Mouse (Mus musculus): ENCODE measurements around the gene Mtmr4. TPM values are rescaled to one million over a fixed set of nuclear protein-coding genes. Genes with fewer than 3 reads are reported as not detected.
A peak's percentile ranks its signal among the peaks of the same experiment; 100 is the strongest.

Gene Mtmr4
- 23.8 and 28.1 TPM in 2 replicates for polyA plus RNA-seq (2012; rRNA removed)

DNA sequence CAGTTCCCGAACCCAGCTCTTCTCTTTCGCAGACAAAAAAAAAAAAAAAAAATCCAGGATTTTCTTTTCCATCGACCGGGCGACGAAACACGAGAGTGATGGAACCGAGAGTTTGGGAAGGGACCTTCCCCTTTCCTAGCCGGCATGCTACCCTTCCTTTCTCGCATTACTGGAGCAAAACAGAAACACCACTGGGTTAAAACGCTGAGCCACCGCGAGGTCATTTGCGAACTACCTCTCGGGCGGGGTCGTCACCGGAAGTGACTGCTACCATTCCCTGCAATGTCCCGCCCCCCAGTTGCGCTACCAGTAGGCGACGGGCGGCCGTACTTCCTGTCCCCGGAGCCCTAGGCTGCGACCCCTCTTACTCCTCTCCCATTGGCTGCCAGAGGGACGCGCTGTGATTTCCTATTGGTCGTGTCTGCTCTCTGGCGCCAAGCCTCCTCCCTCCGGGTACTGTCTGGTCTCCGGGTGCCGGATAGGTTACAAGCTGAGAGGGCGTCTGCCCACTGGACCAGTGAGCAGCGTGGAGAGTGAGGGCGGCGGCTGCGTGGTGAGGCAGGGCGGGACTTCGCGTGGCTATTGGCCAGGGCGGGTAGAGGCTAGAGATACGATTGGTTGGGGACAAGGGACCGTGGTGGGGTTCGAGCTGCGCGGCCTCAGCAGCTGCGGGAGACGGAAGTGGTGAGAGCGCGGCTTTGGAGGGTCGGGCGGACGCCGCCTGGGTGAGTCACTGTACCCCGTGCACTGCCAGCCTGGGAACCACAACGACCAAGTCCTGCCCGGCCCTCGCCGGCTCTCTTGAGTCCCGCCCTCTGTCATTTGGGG lies at the start of gene Mtmr4:
Gene Mtmr4, plus strand, starts transcription at position 637 of the 828 bp plus-strand sequence.
- peak within 1 kb of the TSS; percentile 88 for H3K27ac ChIP-seq (ENCODE audit: insufficient read depth, low read length)
- under 1% methylated on average over 58 of the region's 61 CpGs for WGBS
- H3K4me3 ChIP-seq (ENCODE audit: extremely low read depth, insufficient read depth, insufficient read length) = peak within 1 kb of the TSS; percentile 75
- H3K36me3 ChIP-seq (ENCODE audit: control insufficient read depth, insufficient read depth, low read length) = no peaks in the 10 kb centered on the region
- TF ChIP-seq POLR2A (IDR thresholded peaks at IDR 0.05; ENCODE audit: low read depth, low read length) (peak; percentile 73), CTCF (IDR thresholded peaks at IDR 0.05; ENCODE audit: extremely low read depth, insufficient read depth, insufficient read length, insufficient replicate concordance) (no peak)
- H3K27me3 ChIP-seq (ENCODE audit: control insufficient read depth, insufficient read depth, low read length) = no peaks in the 10 kb centered on the region
- peaks cover 16% of the 10 kb centered on the region for H3K4me1 ChIP-seq (ENCODE audit: control insufficient read depth, insufficient read depth, insufficient read length)
- DNase-seq (ENCODE audit: low read depth in 1 of 2, low spot score in 2 of 2) = peak; percentile 99

- DNase-seq (ENCODE audit: low read depth in 1 of 2, low spot score in 2 of 2) = no peak
- no peak for TF ChIP-seq CTCF (IDR thresholded peaks at IDR 0.05; ENCODE audit: extremely low read depth, insufficient read depth, insufficient read length, insufficient replicate concordance)
- no peak for TF ChIP-seq POLR2A (IDR thresholded peaks at IDR 0.05; ENCODE audit: low read depth, low read length)
- WGBS = 74% methylated on average over 8 of the region's 8 CpGs
Measured at GRCm38 (mm10) chr11:87542285-87542684, 49.7 kb upstream of the Mtmr4 start.

DNA sequence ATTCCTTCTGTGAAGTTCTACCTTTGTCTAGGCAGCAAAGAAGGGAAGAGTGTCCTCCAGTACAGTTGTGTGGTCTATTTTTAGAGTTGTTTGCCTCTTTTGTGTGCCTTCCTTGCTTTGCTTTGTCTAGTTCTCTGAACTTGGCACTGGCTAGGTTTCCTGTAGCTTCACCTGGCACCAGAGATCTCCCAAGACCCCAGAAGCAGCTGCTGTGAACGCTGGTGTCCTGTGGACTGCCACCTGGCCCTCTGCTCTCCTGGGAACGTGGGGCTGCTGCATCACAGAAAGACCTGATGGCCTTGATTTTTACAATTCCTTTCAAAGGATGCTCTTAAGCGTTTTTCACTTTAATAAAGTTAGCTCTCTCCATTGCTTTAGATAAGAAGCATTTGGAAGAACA lies 49.1 kb upstream of the Mtmr4 start:
- no peak for DNase-seq (ENCODE audit: low read depth in 1 of 2, low spot score in 2 of 2)
- Histone ChIP-seq H3K27ac (ENCODE audit: insufficient read depth, low read length) (no peak overlapping the region), H3K27me3 (ENCODE audit: control insufficient read depth, insufficient read depth, low read length) (no peaks in the 10 kb centered on the region), H3K4me1 (ENCODE audit: control insufficient read depth, insufficient read depth, insufficient read length) (no peaks in the 10 kb centered on the region), H3K36me3 (ENCODE audit: control insufficient read depth, insufficient read depth, low read length) (no peaks in the 10 kb centered on the region), H3K4me3 (ENCODE audit: extremely low read depth, insufficient read depth, insufficient read length) (no peak overlapping the region)
- TF ChIP-seq POLR2A (IDR thresholded peaks at IDR 0.05; ENCODE audit: low read depth, low read length) = no peak
- no peak for TF ChIP-seq CTCF (IDR thresholded peaks at IDR 0.05; ENCODE audit: extremely low read depth, insufficient read depth, insufficient read length, insufficient replicate concordance)
- 32% methylated on average over 3 of the region's 3 CpGs for WGBS

More at GRCm38 (mm10) chr11:87542285-87542684, 49.7 kb upstream of the Mtmr4 start:
- no peaks in the 10 kb centered on the region for H3K27me3 ChIP-seq (ENCODE audit: control insufficient read depth, insufficient read depth, low read length)
- H3K4me1 ChIP-seq (ENCODE audit: control insufficient read depth, insufficient read depth, insufficient read length) = no peaks in the 10 kb centered on the region
- no peak overlapping the region for H3K27ac ChIP-seq (ENCODE audit: insufficient read depth, low read length)
- no peaks in the 10 kb centered on the region for H3K36me3 ChIP-seq (ENCODE audit: control insufficient read depth, insufficient read depth, low read length)
- no peak overlapping the region for H3K4me3 ChIP-seq (ENCODE audit: extremely low read depth, insufficient read depth, insufficient read length)

GRCm38 (mm10) chr11:87553342-87553741 lies 38.6 kb upstream of the Mtmr4 start:
- Histone ChIP-seq H3K27me3 (ENCODE audit: control insufficient read depth, insufficient read depth, low read length) (no peaks in the 10 kb centered on the region), H3K4me1 (ENCODE audit: control insufficient read depth, insufficient read depth, insufficient read length) (no peaks in the 10 kb centered on the region), H3K4me3 (ENCODE audit: extremely low read depth, insufficient read depth, insufficient read length) (no peak overlapping the region), H3K27ac (ENCODE audit: insufficient read depth, low read length) (no peak overlapping the region), H3K36me3 (ENCODE audit: control insufficient read depth, insufficient read depth, low read length) (no peaks in the 10 kb centered on the region)
- 86% methylated on average over 4 of the region's 4 CpGs for WGBS
- DNase-seq (ENCODE audit: low read depth in 1 of 2, low spot score in 2 of 2) = no peak
- no peak for TF ChIP-seq POLR2A (IDR thresholded peaks at IDR 0.05; ENCODE audit: low read depth, low read length)
- no peak for TF ChIP-seq CTCF (IDR thresholded peaks at IDR 0.05; ENCODE audit: extremely low read depth, insufficient read depth, insufficient read length, insufficient replicate concordance)

DNA sequence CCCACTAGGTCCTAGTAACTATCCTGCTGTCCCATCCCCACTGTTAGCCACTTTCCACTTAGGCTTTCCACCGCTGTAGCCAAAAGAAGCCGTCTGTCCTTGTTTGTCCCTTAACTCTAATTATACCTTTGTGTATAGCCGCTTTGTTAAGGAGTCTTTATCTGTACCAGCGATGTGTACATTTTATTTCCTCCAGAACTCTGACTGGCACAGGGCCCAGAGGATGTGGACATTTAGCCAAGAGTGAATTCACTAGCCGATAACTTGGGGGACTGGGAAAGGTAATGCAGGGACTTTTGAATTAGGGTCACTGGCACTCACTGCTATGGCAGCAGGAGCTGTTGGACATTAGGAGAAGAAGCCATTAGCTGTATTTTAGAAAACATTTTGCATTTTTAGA lies 37.6 kb upstream of the Mtmr4 start:
- TF ChIP-seq POLR2A (IDR thresholded peaks at IDR 0.05; ENCODE audit: low read depth, low read length) (no peak), CTCF (IDR thresholded peaks at IDR 0.05; ENCODE audit: extremely low read depth, insufficient read depth, insufficient read length, insufficient replicate concordance) (no peak)
- H3K27ac ChIP-seq (ENCODE audit: insufficient read depth, low read length) = no peak overlapping the region
- 67% methylated on average over 5 of the region's 5 CpGs for WGBS

DNA sequence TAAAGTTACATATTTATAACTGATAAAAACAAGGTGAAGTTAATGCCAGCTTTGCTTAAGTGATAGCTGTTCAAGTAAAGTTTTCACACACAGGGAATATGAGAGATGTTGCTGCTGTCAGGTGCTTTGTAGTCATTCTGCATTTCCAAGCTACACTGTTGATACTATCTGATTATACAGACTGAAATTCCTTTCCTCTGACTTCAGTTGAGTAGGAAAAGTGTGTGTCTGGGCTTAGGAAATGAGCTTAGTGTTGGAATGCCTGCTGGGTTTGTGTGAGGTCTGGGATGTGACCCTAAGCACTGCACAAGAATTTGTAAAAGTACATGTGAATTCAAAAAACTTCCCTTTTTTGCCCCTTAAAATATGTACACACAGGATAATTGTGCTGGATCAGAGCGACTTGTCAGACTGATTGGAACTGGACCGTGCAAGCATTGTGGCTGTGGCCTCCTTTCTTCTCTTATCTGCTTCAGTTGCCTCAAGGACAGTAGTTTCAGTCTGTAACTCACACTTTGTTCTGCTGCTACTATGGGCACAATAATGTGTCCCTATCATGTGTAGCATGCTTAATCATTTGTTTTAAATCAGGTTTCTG lies 36.8 kb upstream of the Mtmr4 start:
- Histone ChIP-seq H3K4me1 (ENCODE audit: control insufficient read depth, insufficient read depth, insufficient read length) (no peaks in the 10 kb centered on the region), H3K27me3 (ENCODE audit: control insufficient read depth, insufficient read depth, low read length) (no peaks in the 10 kb centered on the region), H3K36me3 (ENCODE audit: control insufficient read depth, insufficient read depth, low read length) (no peaks in the 10 kb centered on the region), H3K27ac (ENCODE audit: insufficient read depth, low read length) (no peak overlapping the region), H3K4me3 (ENCODE audit: extremely low read depth, insufficient read depth, insufficient read length) (no peak overlapping the region)
- WGBS = 45% methylated on average over 2 of the region's 2 CpGs
- no peak for TF ChIP-seq POLR2A (IDR thresholded peaks at IDR 0.05; ENCODE audit: low read depth, low read length)
- TF ChIP-seq CTCF (IDR thresholded peaks at IDR 0.05; ENCODE audit: extremely low read depth, insufficient read depth, insufficient read length, insufficient replicate concordance) = no peak
- DNase-seq (ENCODE audit: low read depth in 1 of 2, low spot score in 2 of 2) = no peak

More for the DNA sequence above, 37.6 kb upstream of the Mtmr4 start:
- DNase-seq (ENCODE audit: low read depth in 1 of 2, low spot score in 2 of 2) = no peak
- Histone ChIP-seq H3K4me3 (ENCODE audit: extremely low read depth, insufficient read depth, insufficient read length) (no peak overlapping the region), H3K27me3 (ENCODE audit: control insufficient read depth, insufficient read depth, low read length) (no peaks in the 10 kb centered on the region), H3K4me1 (ENCODE audit: control insufficient read depth, insufficient read depth, insufficient read length) (no peaks in the 10 kb centered on the region), H3K36me3 (ENCODE audit: control insufficient read depth, insufficient read depth, low read length) (no peaks in the 10 kb centered on the region)

- no peak for DNase-seq (ENCODE audit: low read depth in 1 of 2, low spot score in 2 of 2)
- Histone ChIP-seq H3K4me3 (ENCODE audit: extremely low read depth, insufficient read depth, insufficient read length) (no peak overlapping the region), H3K27me3 (ENCODE audit: control insufficient read depth, insufficient read depth, low read length) (no peaks in the 10 kb centered on the region), H3K36me3 (ENCODE audit: control insufficient read depth, insufficient read depth, low read length) (no peaks in the 10 kb centered on the region), H3K4me1 (ENCODE audit: control insufficient read depth, insufficient read depth, insufficient read length) (no peaks in the 10 kb centered on the region), H3K27ac (ENCODE audit: insufficient read depth, low read length) (no peak overlapping the region)
- WGBS = 78% methylated on average over 6 of the region's 6 CpGs
- TF ChIP-seq CTCF (IDR thresholded peaks at IDR 0.05; ENCODE audit: extremely low read depth, insufficient read depth, insufficient read length, insufficient replicate concordance) (no peak), POLR2A (IDR thresholded peaks at IDR 0.05; ENCODE audit: low read depth, low read length) (no peak)
Measured at GRCm38 (mm10) chr11:87561208-87561607, 30.8 kb upstream of the Mtmr4 start.
